8 mouse cellular contexts compared by ENCODE assay signal in the genomic region with DNA sequence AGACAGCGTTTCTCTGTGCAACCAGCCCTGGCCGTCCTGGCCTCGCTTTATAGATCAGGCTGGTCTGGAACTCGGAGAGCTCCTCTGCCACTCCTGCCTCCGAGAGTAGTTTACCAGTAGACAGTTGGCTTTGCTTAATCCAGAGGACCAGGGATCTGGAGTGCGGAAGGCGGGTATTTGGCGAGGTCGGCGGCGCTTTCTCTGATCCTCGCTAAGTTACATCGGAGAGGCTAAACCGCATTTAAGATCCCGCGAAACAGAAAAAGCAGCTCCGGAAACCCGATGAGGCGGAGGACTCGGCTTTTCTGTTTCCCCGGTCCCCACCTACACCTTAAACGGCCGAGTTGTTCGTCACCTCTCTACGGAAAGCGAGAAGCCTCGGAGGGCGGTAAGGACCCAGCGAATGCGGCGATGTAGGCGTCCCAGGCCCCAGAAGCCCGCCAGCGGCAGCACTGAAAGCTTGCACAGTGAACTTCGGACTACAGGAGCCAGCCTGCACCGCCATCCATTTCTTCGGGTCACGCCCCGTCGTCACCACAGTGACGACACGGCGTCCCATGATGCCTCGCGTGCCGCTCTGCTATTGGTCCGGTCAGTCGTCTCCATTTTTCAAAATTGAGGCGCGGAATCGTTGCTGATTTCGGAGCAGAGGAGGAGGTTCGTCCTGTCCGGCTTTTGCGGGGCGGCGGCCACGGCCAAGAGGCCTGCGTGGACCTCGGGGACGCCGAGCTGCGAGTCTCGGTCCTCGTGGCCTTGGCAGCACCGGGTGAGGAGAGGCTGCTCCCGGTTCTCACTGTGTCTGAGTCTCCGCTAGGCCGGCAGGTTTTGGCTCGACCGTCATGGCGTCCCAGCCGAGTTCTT. TPM values are rescaled to one million over a fixed set of nuclear protein-coding genes. Genes with fewer than 3 reads are reported as not detected.
DNase-seq lines count a peak whose midpoint lies in the region; ATAC-seq and TF ChIP-seq lines count a peak whose summit lies in the region.

Gene Kif11 (plus strand): TSS at position 649 of the 861 bp plus-strand sequence.

- peak within 1 kb of the TSS; percentile 86 for H3K4me3 ChIP-seq in G1E (ENCODE audit: low read depth, low read length)
- peak within 1 kb of the TSS; percentile 53 for H3K4me3 ChIP-seq in forebrain, embryonic 16.5 days (replicated peaks; ENCODE audit: low read length)
- H3K4me3 ChIP-seq in layer of hippocampus, adult 2 months: peak within 1 kb of the TSS; percentile 69
- peak within 1 kb of the TSS; percentile 96 for H3K4me3 ChIP-seq in lung, embryonic 14.5 days (ENCODE audit: low read depth, low read length)
- H3K4me3 ChIP-seq in olfactory bulb, adult 2 months (ENCODE audit: insufficient read depth, low read depth, low read length): peak within 1 kb of the TSS; percentile 62
- peak within 1 kb of the TSS; percentile 76 for H3K4me3 ChIP-seq in thymus, adult 2 months (ENCODE audit: control insufficient read depth, insufficient read depth, low read length)

- H3K4me2 ChIP-seq in forebrain, embryonic 16.5 days (ENCODE audit: low read length): peak within 1 kb of the TSS; percentile 78
- H3K4me2 ChIP-seq in lung, embryonic 14.5 days: peak within 1 kb of the TSS; percentile 59

- peak; percentile 71 for TF ChIP-seq POLR2A in olfactory bulb, adult 2 months (IDR thresholded peaks at IDR 0.05; ENCODE audit: insufficient read depth, low read depth, low read length)
- peak; percentile 93 for TF ChIP-seq POLR2A in thymus, adult 2 months (IDR thresholded peaks at IDR 0.05; ENCODE audit: control insufficient read depth, extremely low read depth, insufficient read depth, low read length, poor library complexity)

- WGBS in forebrain, embryonic 16.5 days: under 1% methylated on average over 73 of the region's 73 CpGs
- under 1% methylated on average over 73 of the region's 73 CpGs for WGBS in lung, embryonic 14.5 days
- under 1% methylated on average over 73 of the region's 73 CpGs for WGBS in olfactory bulb, adult 2 months
- WGBS in thymus, adult 2 months: under 1% methylated on average over 73 of the region's 73 CpGs

- no peaks in the 10 kb centered on the region for H3K9me3 ChIP-seq in G1E (replicated peaks)
- no peaks in the 10 kb centered on the region for H3K9me3 ChIP-seq in forebrain, embryonic 16.5 days (ENCODE audit: control insufficient read depth, low read length)
- H3K9me3 ChIP-seq in lung, embryonic 14.5 days (ENCODE audit: low read depth, low read length): no peaks in the 10 kb centered on the region

- no peak for TF ChIP-seq CTCF in G1E (IDR thresholded peaks at IDR 0.05; ENCODE audit: low read depth, low read length)
- TF ChIP-seq CTCF in layer of hippocampus, adult 2 months (conservative IDR thresholded peaks at IDR 0.05): peak; percentile 39
- TF ChIP-seq CTCF in lung, embryonic 14.5 days (IDR thresholded peaks at IDR 0.05; ENCODE audit: low read depth): no peak
- no peak for TF ChIP-seq CTCF in olfactory bulb, adult 2 months (IDR thresholded peaks at IDR 0.05; ENCODE audit: insufficient read depth, low read depth, low read length)
- peak; percentile 61; the same call in 1 of the 2 replicates for TF ChIP-seq CTCF in thymus, adult 2 months (IDR thresholded peaks at IDR 0.05; ENCODE audit: borderline replicate concordance, control insufficient read depth, extremely low read depth, insufficient read depth, low read length, poor library complexity)

- H3K36me3 ChIP-seq in G1E (replicated peaks): peaks cover 23% of the 10 kb centered on the region
- H3K36me3 ChIP-seq in forebrain, embryonic 16.5 days (ENCODE audit: control insufficient read depth, insufficient read depth): no peaks in the 10 kb centered on the region
- H3K36me3 ChIP-seq in lung, embryonic 14.5 days (ENCODE audit: insufficient read depth): no peaks in the 10 kb centered on the region
- H3K36me3 ChIP-seq in thymus, adult 2 months (ENCODE audit: control insufficient read depth, insufficient read depth, low read length): no peaks in the 10 kb centered on the region

- intact Hi-C loops in heart, postnatal 36 days (cut with DNase I): no loop called here

- H3K27me3 ChIP-seq in G1E (ENCODE audit: insufficient read depth, low read length): no peaks in the 10 kb centered on the region
- no peaks in the 10 kb centered on the region for H3K27me3 ChIP-seq in forebrain, embryonic 16.5 days (replicated peaks; ENCODE audit: control insufficient read depth, insufficient read depth, low read length)
- no peaks in the 10 kb centered on the region for H3K27me3 ChIP-seq in lung, embryonic 14.5 days (ENCODE audit: insufficient read depth, low read length)
- no peaks in the 10 kb centered on the region for H3K27me3 ChIP-seq in thymus, adult 2 months (ENCODE audit: control insufficient read depth, insufficient read depth, low read length)

- peak; percentile 87 for DNase-seq in G1E (ENCODE audit: low spot score)
- peak; percentile 98 to 99 for DNase-seq in cerebellum, adult 18-20 months
- DNase-seq in heart, postnatal 36 days: peak; percentile 94 to 95
- DNase-seq in layer of hippocampus, adult 2 months (ENCODE audit: low spot score in 2 of 2): peak; percentile 97 to 99
- peak; percentile 99 for DNase-seq in lung, embryonic 14.5 days
- DNase-seq in thymus, adult 2 months: peak; percentile 95

- peak within 1 kb of the TSS; percentile 83 for H3K9ac ChIP-seq in forebrain, embryonic 16.5 days (replicated peaks; ENCODE audit: low read depth, low read length)
- H3K9ac ChIP-seq in lung, embryonic 14.5 days: peak within 1 kb of the TSS; percentile 90

- peak; percentile 91 for ATAC-seq in G1E (ENCODE audit: extremely low read depth, insufficient number of reproducible peaks, low FRiP score, poor library complexity, severe bottlenecking)
- ATAC-seq in forebrain, embryonic 16.5 days: peak; percentile 100
- peak; percentile 99 for ATAC-seq in lung, embryonic 14.5 days (ENCODE audit: insufficient read depth)

- peak within 1 kb of the TSS; percentile 96 for H3K27ac ChIP-seq in forebrain, embryonic 16.5 days (ENCODE audit: low read length)
- peak within 1 kb of the TSS; percentile 95 for H3K27ac ChIP-seq in layer of hippocampus, adult 2 months
- H3K27ac ChIP-seq in lung, embryonic 14.5 days (ENCODE audit: low read depth): peak within 1 kb of the TSS; percentile 99
- H3K27ac ChIP-seq in olfactory bulb, adult 2 months (ENCODE audit: insufficient read depth, low read depth, low read length): peak within 1 kb of the TSS; percentile 79; the same call in 1 of the 2 replicates
- H3K27ac ChIP-seq in thymus, adult 2 months (ENCODE audit: control insufficient read depth, insufficient read depth, low read length): peak within 1 kb of the TSS; percentile 97

- peaks cover 35% of the 10 kb centered on the region for H3K4me1 ChIP-seq in G1E (ENCODE audit: insufficient read depth, low read depth, low read length)
- peaks cover 16% of the 10 kb centered on the region for H3K4me1 ChIP-seq in forebrain, embryonic 16.5 days (replicated peaks; ENCODE audit: control insufficient read depth, insufficient read depth, low read length)
- H3K4me1 ChIP-seq in lung, embryonic 14.5 days (ENCODE audit: insufficient read depth): peaks cover 3% of the 10 kb centered on the region; the same call in 1 of the 2 replicates
- no peaks in the 10 kb centered on the region for H3K4me1 ChIP-seq in olfactory bulb, adult 2 months (ENCODE audit: control insufficient read depth, insufficient read depth, low read length)
- H3K4me1 ChIP-seq in thymus, adult 2 months (replicated peaks; ENCODE audit: control insufficient read depth, insufficient read depth, low read length): 0 out of 2 replicates have a peak, but pooled peaks cover 5% of the 10 kb centered on the region

RNA-seq across cellular contexts. Expression of gene Kif11, which starts in this region (rescaled TPM):
- total RNA-seq in G1E (2014; fragmentation: Nextera tagmentation): 166 and 200 TPM in 2 replicates
- 156 and 177 TPM in 2 replicates for total RNA-seq in G1E (2017)
- 5.5 and 6.6 TPM in 2 replicates for polyA plus RNA-seq in G1E (2012)
- 30.2 and 37.9 TPM in 2 replicates for polyA plus RNA-seq in forebrain, embryonic 16.5 days (2015; fragmentation: Nextera tagmentation; extraction: Ambion mirVana)
- 1 to 10 TPM in 1 of 2 experiments, under 1 TPM in 1; 0.89 to 1.0 TPM for total RNA-seq in heart, postnatal 36 days (2021)
- 1 to 10 TPM; 1.1 to 1.3 TPM for total RNA-seq in layer of hippocampus, adult 2 months (2021)
- 87.4 and 87.5 TPM in 2 replicates for polyA plus RNA-seq in lung, embryonic 14.5 days (2014; fragmentation: Nextera tagmentation; extraction: Ambion mirVana)
- polyA plus RNA-seq in olfactory bulb, adult 2 months (2012; ENCODE audit: insufficient read depth, insufficient read length, low replicate concordance, missing spikeins): 63.0 TPM in 1 of 2 replicates, not detected in the other
- polyA plus RNA-seq in thymus, adult 2 months (2012; rRNA removed): 22.5 and 29.0 TPM in 2 replicates

Comparison
In these comparisons a context has a peak if more than half of its experiments do, and no peak if none do; other contexts are left out.
1. Peak in every context shown above with its lines: DNase-seq, ATAC-seq, H3K4me3 ChIP-seq and H3K27ac ChIP-seq.
2. RNA of gene Kif11 (total RNA-seq): 156 to 200 TPM in G1E; 1.1 to 1.3 TPM in layer of hippocampus, adult 2 months and 0.89 to 1.0 TPM in heart, postnatal 36 days; every median in the first group is over 10 times any median in the second.
3. CTCF ChIP-seq: peak in layer of hippocampus, adult 2 months (single experiment) and thymus, adult 2 months (single experiment); none in G1E (single experiment), lung, embryonic 14.5 days (single experiment) and olfactory bulb, adult 2 months (single experiment).